In genomic region chr9:50604338-50604737, GRCm38 (mm10) we compare ENCODE assay signal across 8 mouse cellular contexts. TPM values are rescaled to one million over a fixed set of nuclear protein-coding genes. Genes with fewer than 3 reads are reported as not detected.
DNase-seq lines count a peak whose midpoint lies in the region; ATAC-seq and TF ChIP-seq lines count a peak whose summit lies in the region.

No protein-coding gene starts in this region.

- peak overlapping the region; percentile 98 for H3K27ac ChIP-seq in gastrocnemius, adult 2 months
- no peak overlapping the region for H3K27ac ChIP-seq in forebrain, embryonic 14.5 days (ENCODE audit: low read depth, low read length)
- H3K27ac ChIP-seq in liver, postnatal 0 days (ENCODE audit: low read depth), result peak overlapping the region; percentile 86

- intact Hi-C loops in gastrocnemius, adult 2 months (cut with DNase I), result no loop called here

- peaks cover 18% of the 10 kb centered on the region for H3K4me1 ChIP-seq in forebrain, embryonic 14.5 days (ENCODE audit: control insufficient read depth, insufficient read depth, low read length)
- peaks cover 27% of the 10 kb centered on the region for H3K4me1 ChIP-seq in liver, postnatal 0 days (ENCODE audit: insufficient read depth)

- no peak for ATAC-seq in forebrain, embryonic 14.5 days
- ATAC-seq in liver, postnatal 0 days, result peak; percentile 7; the same call in 1 of the 2 replicates

- no peaks in the 10 kb centered on the region for H3K9me3 ChIP-seq in forebrain, embryonic 14.5 days (replicated peaks; ENCODE audit: control insufficient read depth, low read length)
- H3K9me3 ChIP-seq in liver, postnatal 0 days (ENCODE audit: low read length), result no peaks in the 10 kb centered on the region

- peak overlapping the region; percentile 85 for H3K9ac ChIP-seq in forebrain, embryonic 14.5 days (ENCODE audit: low read length)
- H3K9ac ChIP-seq in liver, postnatal 0 days (replicated peaks), result peak overlapping the region; percentile 93

- 3% methylated on average over 6 of the region's 6 CpGs for WGBS in forebrain, embryonic 14.5 days
- WGBS in liver, postnatal 0 days (ENCODE audit: insufficient replicate concordance), result 3% methylated on average over 6 of the region's 6 CpGs

- H3K4me3 ChIP-seq in gastrocnemius, adult 2 months, result peak overlapping the region; percentile 77
- peak overlapping the region; percentile 67 for H3K4me3 ChIP-seq in forebrain, embryonic 14.5 days (ENCODE audit: low read depth, low read length)
- peak overlapping the region; percentile 92 for H3K4me3 ChIP-seq in liver, postnatal 0 days (ENCODE audit: low read depth, low read length)

- no peak for DNase-seq in gastrocnemius, adult 2 months
- DNase-seq in gastrocnemius, postnatal 10 days, result no peak
- DNase-seq in 416B (ENCODE audit: low read depth), result peak; percentile 43
- no peak for DNase-seq in forebrain, embryonic 14.5 days (ENCODE audit: low spot score)
- DNase-seq in liver, postnatal 0 days, result no peak
- no peak for DNase-seq in embryo, embryonic 11 days
- DNase-seq in thymus, postnatal 36 days, result no peak
- no peak for DNase-seq in c-Kit-positive CD71-positive TER-119-positive erythroid progenitor cells, embryonic 14.5 days (ENCODE audit: low spot score)

- peak overlapping the region; percentile 95 for H3K4me2 ChIP-seq in forebrain, embryonic 14.5 days (ENCODE audit: low read length)
- peak overlapping the region; percentile 92 for H3K4me2 ChIP-seq in liver, postnatal 0 days (ENCODE audit: low read depth, low read length)

- no peaks in the 10 kb centered on the region for H3K27me3 ChIP-seq in forebrain, embryonic 14.5 days (replicated peaks; ENCODE audit: control insufficient read depth, insufficient read depth, low read length)
- H3K27me3 ChIP-seq in liver, postnatal 0 days (ENCODE audit: insufficient read depth, low read length), result no peaks in the 10 kb centered on the region

- peaks cover 45% of the 10 kb centered on the region for H3K36me3 ChIP-seq in forebrain, embryonic 14.5 days (ENCODE audit: control insufficient read depth, insufficient read depth, low read length)
- peaks cover 33% of the 10 kb centered on the region for H3K36me3 ChIP-seq in liver, postnatal 0 days (replicated peaks; ENCODE audit: insufficient read depth, low read length)

- TF ChIP-seq EP300 in liver, postnatal 0 days (IDR thresholded peaks at IDR 0.05; ENCODE audit: low read depth), result no peak

- no peak for TF ChIP-seq CTCF in gastrocnemius, adult 2 months (IDR thresholded peaks at IDR 0.05)
- no peak for TF ChIP-seq CTCF in liver, postnatal 0 days (IDR thresholded peaks at IDR 0.05; ENCODE audit: low read depth)

RNA-seq across cellular contexts. Expression of gene Timm8b, which starts 0.6 kb away (rescaled TPM):
- 100 to 1,000 TPM; 211 to 231 TPM for total RNA-seq in gastrocnemius, adult 2 months (2021)
- total RNA-seq in gastrocnemius, postnatal 10 days (2021), result 100 to 1,000 TPM; 140 to 148 TPM
- 388 and 475 TPM in 2 replicates for polyA plus RNA-seq in forebrain, embryonic 14.5 days (2014; fragmentation: Nextera tagmentation; extraction: Ambion mirVana)
- 198 and 212 TPM in 2 replicates for polyA plus RNA-seq in liver, postnatal 0 days (2015; fragmentation: Nextera tagmentation; extraction: Ambion mirVana)

RNA-seq across cellular contexts. Expression of gene Sdhd, which starts 0.7 kb away (rescaled TPM):
- 100 to 1,000 TPM; 269 to 419 TPM for total RNA-seq in gastrocnemius, adult 2 months (2021)
- 100 to 1,000 TPM; 321 to 381 TPM for total RNA-seq in gastrocnemius, postnatal 10 days (2021)
- 261 and 273 TPM in 2 replicates for polyA plus RNA-seq in forebrain, embryonic 14.5 days (2014; fragmentation: Nextera tagmentation; extraction: Ambion mirVana)
- polyA plus RNA-seq in liver, postnatal 0 days (2015; fragmentation: Nextera tagmentation; extraction: Ambion mirVana), result 454 and 476 TPM in 2 replicates

RNA-seq across cellular contexts. Expression of gene Pih1d2, which starts 12.8 kb away (rescaled TPM):
- under 1 TPM; 0.53 to 0.61 TPM for total RNA-seq in gastrocnemius, adult 2 months (2021)
- under 1 TPM; 0.27 to 0.42 TPM for total RNA-seq in gastrocnemius, postnatal 10 days (2021)
- 5.1 and 5.8 TPM in 2 replicates for polyA plus RNA-seq in forebrain, embryonic 14.5 days (2014; fragmentation: Nextera tagmentation; extraction: Ambion mirVana)
- polyA plus RNA-seq in liver, postnatal 0 days (2015; fragmentation: Nextera tagmentation; extraction: Ambion mirVana), result 0.51 and 0.73 TPM in 2 replicates

RNA-seq across cellular contexts. Expression of gene Nkapd1, which starts 12.9 kb away (rescaled TPM):
- total RNA-seq in gastrocnemius, adult 2 months (2021), result 10 to 100 TPM; 11.1 to 11.7 TPM
- 10 to 100 TPM; 12.2 to 16.0 TPM for total RNA-seq in gastrocnemius, postnatal 10 days (2021)
- 18.3 and 22.0 TPM in 2 replicates for polyA plus RNA-seq in forebrain, embryonic 14.5 days (2014; fragmentation: Nextera tagmentation; extraction: Ambion mirVana)
- 8.3 and 9.2 TPM in 2 replicates for polyA plus RNA-seq in liver, postnatal 0 days (2015; fragmentation: Nextera tagmentation; extraction: Ambion mirVana)

RNA-seq across cellular contexts. Expression of gene Tex12, which starts 43.2 kb away (rescaled TPM):
- total RNA-seq in gastrocnemius, adult 2 months (2021), result not detected
- total RNA-seq in gastrocnemius, postnatal 10 days (2021), result not detected
- 0.25 TPM in 1 of 2 replicates, not detected in the other for polyA plus RNA-seq in forebrain, embryonic 14.5 days (2014; fragmentation: Nextera tagmentation; extraction: Ambion mirVana)
- polyA plus RNA-seq in liver, postnatal 0 days (2015; fragmentation: Nextera tagmentation; extraction: Ambion mirVana), result not detected in 2 replicates
